Mouse (Mus musculus) thymus, postnatal 0 days (tissue): Measurements from ENCODE around the gene Ppp2r3c. TPM values are rescaled to one million over a fixed set of nuclear protein-coding genes. Genes with fewer than 3 reads are reported as not detected.
A peak's percentile ranks its signal among the peaks of the same experiment; 100 is the strongest.
"Not testable (repeated sequence)": the region's sequence is repeated elsewhere in the genome, so short reads cannot be mapped to it uniquely, and the experiment has no call there.

ENCODE experiments used
- DNase-seq: peaks from one replicate; pipeline ENCODE4 v3.0.0-alpha.2; 2015; ENCODE audit warnings: low spot score
- polyA plus RNA-seq: library from polyadenylated mRNA; unstranded; fragments of >200 nt; fragmentation: Nextera tagmentation; extraction: Ambion mirVana; gene quantifications from 2 replicates; pipeline ENCODE4 v1.2.1, GENCODE M21; 2015

Gene Ppp2r3c
- 18.2 and 18.9 TPM in 2 replicates for polyA plus RNA-seq

- peak; percentile 94 for DNase-seq
Measured at GRCm38 (mm10) chr12:55302485-55303441, at the start of gene Ppp2r3c. Ppp2r3c (minus strand) TSS chr12:55302998.

GRCm38 (mm10) chr12:55344583-55344982 lies 41.8 kb upstream of the Ppp2r3c start:
- no peak for DNase-seq

- DNase-seq = no peak
Measured at GRCm38 (mm10) chr12:55343998-55344397, 41.2 kb upstream of the Ppp2r3c start.

- not testable (repeated sequence) for DNase-seq
Measured at GRCm38 (mm10) chr12:55343045-55343444, 40.2 kb upstream of the Ppp2r3c start.

GRCm38 (mm10) chr12:55338490-55338889 lies 35.7 kb upstream of the Ppp2r3c start:
- DNase-seq = not testable (repeated sequence)

GRCm38 (mm10) chr12:55333662-55334061 lies 30.9 kb upstream of the Ppp2r3c start:
- DNase-seq = no peak

GRCm38 (mm10) chr12:55329351-55329750 lies 26.6 kb upstream of the Ppp2r3c start:
- DNase-seq = no peak

GRCm38 (mm10) chr12:55328784-55329183 lies 26.0 kb upstream of the Ppp2r3c start:
- DNase-seq = no peak

GRCm38 (mm10) chr12:55325702-55326101 lies 22.9 kb upstream of the Ppp2r3c start:
- DNase-seq = no peak

GRCm38 (mm10) chr12:55321642-55322291 lies 19.0 kb upstream of the Ppp2r3c start:
- DNase-seq = no peak

- peak; percentile 95 for DNase-seq
Measured at GRCm38 (mm10) chr12:55315192-55315591, 12.4 kb upstream of the Ppp2r3c start.

GRCm38 (mm10) chr12:55313901-55314300 lies 11.1 kb upstream of the Ppp2r3c start:
- peak; percentile 33 for DNase-seq

- DNase-seq = no peak
Measured at GRCm38 (mm10) chr12:55311841-55312240, 9.0 kb upstream of the Ppp2r3c start.

- no peak for DNase-seq
Measured at GRCm38 (mm10) chr12:55309501-55309900, 6.7 kb upstream of the Ppp2r3c start.

- no peak for DNase-seq
Measured at GRCm38 (mm10) chr12:55308731-55309130, 5.9 kb upstream of the Ppp2r3c start.

GRCm38 (mm10) chr12:55307566-55307965 lies 4.8 kb upstream of the Ppp2r3c start:
- DNase-seq = no peak

- no peak for DNase-seq
Measured at GRCm38 (mm10) chr12:55306371-55306770, 3.6 kb upstream of the Ppp2r3c start.

- DNase-seq = peak; percentile 15
Measured at GRCm38 (mm10) chr12:55301472-55302300, 1.1 kb downstream of the Ppp2r3c start.

- no peak for DNase-seq
Measured at GRCm38 (mm10) chr12:55300820-55301351, 1.9 kb downstream of the Ppp2r3c start.

- DNase-seq = no peak
Measured at GRCm38 (mm10) chr12:55299336-55299735, 3.5 kb downstream of the Ppp2r3c start, which contains the start of gene 1110008L16Rik. 1110008L16Rik (plus strand) TSS chr12:55299577.

GRCm38 (mm10) chr12:55298112-55298511 lies 4.7 kb downstream of the Ppp2r3c start:
- no peak for DNase-seq
